Mouse (Mus musculus) megakaryocyte, embryonic 14.5 days (primary cell): Measurements from ENCODE around the gene Ssh3.

Experiments
- FLI1 ChIP-seq: IDR thresholded peaks from 2 replicates; pipeline ENCODE4 v1.6.1; 2012; ENCODE audit warnings: low read length, inconsistent platforms, mixed read lengths
- GATA1 ChIP-seq: IDR thresholded peaks from 3 replicates; pipeline ENCODE4 v1.6.1; 2012; ENCODE audit warnings: mixed read lengths, low read length, inconsistent platforms, borderline replicate concordance

DNA sequence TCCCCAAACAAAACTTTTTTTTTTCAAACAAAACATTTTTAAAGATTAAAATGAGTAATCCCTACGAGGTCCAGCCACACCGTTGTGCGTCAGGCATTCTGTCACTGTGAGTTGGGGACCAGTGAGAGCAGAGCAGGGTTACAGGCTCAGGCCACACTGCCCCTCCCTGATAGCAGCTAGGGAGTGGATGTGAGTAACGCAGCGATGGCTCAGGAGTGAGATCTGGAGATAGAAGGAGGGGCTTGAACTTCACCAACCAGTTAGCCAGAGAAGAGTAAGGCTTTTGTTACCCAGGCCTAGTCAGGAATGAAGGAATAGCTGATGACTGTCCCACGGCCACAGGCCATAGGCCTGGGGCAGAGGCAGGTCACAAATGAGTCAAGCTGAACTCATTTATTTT, 24.2 kb downstream of the Ssh3 start:
- no peak for TF ChIP-seq GATA1
- no peak for TF ChIP-seq FLI1
